In the genomic region with DNA sequence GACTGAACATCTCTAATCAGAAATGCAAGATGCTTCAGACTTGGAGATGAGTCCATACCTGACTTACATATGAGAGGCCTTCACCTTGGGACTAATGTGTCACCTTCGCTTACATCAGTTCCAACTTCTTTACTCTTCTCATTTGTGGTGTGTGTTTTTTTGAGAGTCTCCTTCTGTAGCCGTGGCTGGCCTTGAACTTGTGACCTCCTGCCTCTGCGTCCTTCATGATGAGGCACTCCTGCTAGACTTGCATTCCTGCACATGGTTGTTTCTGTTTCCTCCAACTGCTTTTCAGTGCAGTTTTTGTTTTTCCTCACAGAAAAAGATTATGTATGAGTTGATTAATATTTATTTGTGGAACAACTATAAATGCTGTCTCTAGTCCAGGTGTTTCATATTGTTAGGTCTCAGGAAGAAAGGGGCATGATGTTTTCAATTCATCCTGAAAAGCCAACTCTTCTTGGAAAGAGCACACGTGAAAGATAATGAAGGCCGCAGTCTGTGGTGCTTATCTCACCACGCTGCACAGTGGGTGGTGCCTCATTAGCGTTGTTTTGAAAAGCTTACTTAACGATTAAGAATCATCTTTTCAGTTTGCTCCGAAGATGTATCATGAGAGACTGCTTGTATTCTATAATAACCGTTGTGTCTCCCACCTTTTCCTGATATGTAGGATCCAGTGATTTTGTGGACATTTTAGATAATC, we compare ENCODE assay signal across 26 mouse cellular contexts. TPM values are rescaled to one million over a fixed set of nuclear protein-coding genes. Genes with fewer than 3 reads are reported as not detected.
DNase-seq lines count a peak whose midpoint lies in the region; ATAC-seq and TF ChIP-seq lines count a peak whose summit lies in the region.
"Had no signal": no experiment of that assay in that cellular context is flagged by ENCODE, and none has a peak within 500 bp of the region (broad histone marks: within the 10 kb centered on the region; RNA-seq: fewer than 3 reads in every experiment).

No protein-coding gene starts in this region.

- TF ChIP-seq EP300 in heart, adult 2 months (IDR thresholded peaks at IDR 0.05; ENCODE audit: insufficient read depth, low read depth, low read length): no peak

- no peak for TF ChIP-seq CTCF in heart, adult 2 months (IDR thresholded peaks at IDR 0.05)

- H3K4me1 ChIP-seq in heart, adult 2 months (ENCODE audit: control insufficient read depth, insufficient read depth, low read length): no peaks in the 10 kb centered on the region
- peaks cover 5% of the 10 kb centered on the region for H3K4me1 ChIP-seq in liver, embryonic 11.5 days (replicated peaks; ENCODE audit: control insufficient read depth, insufficient read depth, low read length)
- H3K4me1 ChIP-seq: embryonic facial prominence, embryonic 15.5 days; hindbrain, embryonic 10.5 days; lung, embryonic 15.5 days; midbrain, embryonic 12.5 days had no signal

- no peak overlapping the region for H3K4me3 ChIP-seq in heart, adult 2 months
- no peak overlapping the region for H3K4me3 ChIP-seq in liver, embryonic 11.5 days (ENCODE audit: low read depth, low read length)
- H3K4me3 ChIP-seq: embryonic facial prominence, embryonic 15.5 days; hindbrain, embryonic 10.5 days; limb, embryonic 13.5 days; lung, embryonic 15.5 days; midbrain, embryonic 12.5 days had no signal

- no peak overlapping the region for H3K27ac ChIP-seq in heart, adult 2 months
- peak overlapping the region; percentile 57 for H3K27ac ChIP-seq in liver, embryonic 11.5 days (ENCODE audit: low read depth, low read length)
- H3K27ac ChIP-seq: embryonic facial prominence, embryonic 15.5 days; hindbrain, embryonic 10.5 days; hindbrain, postnatal 0 days; kidney, postnatal 0 days; limb, embryonic 13.5 days; lung, embryonic 15.5 days; midbrain, embryonic 12.5 days had no signal

- no peaks in the 10 kb centered on the region for H3K27me3 ChIP-seq in heart, adult 2 months (ENCODE audit: control insufficient read depth, insufficient read depth, low read length)
- H3K27me3 ChIP-seq in liver, embryonic 11.5 days (replicated peaks; ENCODE audit: control insufficient read depth, insufficient read depth, low read length): no peaks in the 10 kb centered on the region
- H3K27me3 ChIP-seq: embryonic facial prominence, embryonic 15.5 days; limb, embryonic 13.5 days; lung, embryonic 15.5 days; midbrain, embryonic 12.5 days had no signal

- no peaks in the 10 kb centered on the region for H3K36me3 ChIP-seq in heart, adult 2 months (ENCODE audit: control insufficient read depth, insufficient read depth, low read length)
- peaks cover 2% of the 10 kb centered on the region for H3K36me3 ChIP-seq in liver, embryonic 11.5 days (ENCODE audit: control insufficient read depth, insufficient read depth, low read length)

- ATAC-seq in liver, embryonic 11.5 days (replicated peaks; ENCODE audit: low FRiP score): peak; percentile 72
- ATAC-seq in megakaryocyte-erythroid progenitor cell, adult 5-6 weeks (replicated peaks; ENCODE audit: low FRiP score, low TSS enrichment, poor library complexity, severe bottlenecking): peak; percentile 65
- ATAC-seq in cerebellum, adult (ENCODE audit: insufficient number of reproducible peaks, low FRiP score, low TSS enrichment): no peak
- ATAC-seq in monocyte, adult 5-6 weeks (replicated peaks; ENCODE audit: insufficient number of reproducible peaks, low FRiP score, low TSS enrichment, poor library complexity, severe bottlenecking): no peak
- ATAC-seq: hindbrain, postnatal 0 days; intestine, postnatal 0 days had no signal

- no peak overlapping the region for H3K9ac ChIP-seq in heart, adult 2 months (ENCODE audit: low read depth, low read length)
- no peak overlapping the region for H3K9ac ChIP-seq in liver, embryonic 11.5 days (ENCODE audit: low read depth, low read length)
- H3K9ac ChIP-seq: embryonic facial prominence, embryonic 15.5 days; limb, embryonic 13.5 days; lung, embryonic 15.5 days; midbrain, embryonic 12.5 days had no signal

- H3K79me2 ChIP-seq in heart, adult 2 months (replicated peaks; ENCODE audit: control insufficient read depth, insufficient read depth, low read length): no peaks in the 10 kb centered on the region

- intact Hi-C loops in heart, adult 2 months (cut with DNase I): no loop called here

- no peak for TF ChIP-seq POLR2A in heart, adult 2 months (IDR thresholded peaks at IDR 0.05; ENCODE audit: insufficient read depth, low read depth, low read length)

- peak overlapping the region; percentile 44 for H3K4me2 ChIP-seq in liver, embryonic 11.5 days
- H3K4me2 ChIP-seq: embryonic facial prominence, embryonic 15.5 days; limb, embryonic 13.5 days; lung, embryonic 15.5 days; midbrain, embryonic 12.5 days had no signal

- WGBS in heart, adult 2 months: 78% methylated on average over 10 of the region's 10 CpGs
- WGBS in liver, embryonic 11.5 days: 51% methylated on average over 10 of the region's 10 CpGs

- H3K9me3 ChIP-seq in liver, embryonic 11.5 days (ENCODE audit: control insufficient read depth, low read length): no peaks in the 10 kb centered on the region
- H3K9me3 ChIP-seq: embryonic facial prominence, embryonic 15.5 days; G1E; hindbrain, embryonic 10.5 days; limb, embryonic 13.5 days; lung, embryonic 15.5 days; midbrain, embryonic 12.5 days had no signal

- peak; percentile 55 for DNase-seq in heart, adult 11 months
- DNase-seq in heart, adult 2 months: no peak
- peak; percentile 26 for DNase-seq in Muller cell, postnatal 12 days (ENCODE audit: inconsistent ontology term)
- no peak for DNase-seq in liver, embryonic 11.5 days (ENCODE audit: low spot score)
- DNase-seq: cerebellum, adult 11 months; cerebellum, postnatal 14 days; embryo, embryonic 11 days; gastrocnemius, postnatal 14 days; lung, postnatal 4 days; right cerebral cortex, adult 18-20 months; thymus, postnatal 25 days had no signal

RNA-seq across cellular contexts. Expression of a gene that starts 40.0 kb away (rescaled TPM):
- 1 to 10 TPM; 2.8 to 3.7 TPM for total RNA-seq in heart, adult 2 months (2021)
- polyA plus RNA-seq in heart, adult 2 months (2012; rRNA removed): 1.8 and 5.9 TPM in 2 replicates
- polyA plus RNA-seq in liver, embryonic 11.5 days (2014; fragmentation: Nextera tagmentation; extraction: Ambion mirVana): 15.0 and 18.8 TPM in 2 replicates
- total RNA-seq in megakaryocyte-erythroid progenitor cell, adult 5-6 weeks (2014; fragmentation: Nextera tagmentation): 22.7 TPM in 2 replicates
- 20.9 and 27.3 TPM in 2 replicates for total RNA-seq in megakaryocyte-erythroid progenitor cell, adult 5-6 weeks (2017)
- total RNA-seq in monocyte, adult 5-6 weeks (2017): 18.7 to 28.1 TPM (median 23.0 TPM) in 3 replicates

RNA-seq across cellular contexts. Expression of a gene that starts 45.9 kb away (rescaled TPM):
- total RNA-seq in heart, adult 2 months (2021): not detected
- not detected in 2 replicates for polyA plus RNA-seq in heart, adult 2 months (2012; rRNA removed)
- polyA plus RNA-seq in liver, embryonic 11.5 days (2014; fragmentation: Nextera tagmentation; extraction: Ambion mirVana): not detected in 2 replicates
- not detected in 2 replicates for total RNA-seq in megakaryocyte-erythroid progenitor cell, adult 5-6 weeks (2014; fragmentation: Nextera tagmentation)
- not detected in 2 replicates for total RNA-seq in megakaryocyte-erythroid progenitor cell, adult 5-6 weeks (2017)
- not detected in 3 replicates for total RNA-seq in monocyte, adult 5-6 weeks (2017)
- total RNA-seq: gastrocnemius, postnatal 14 days; layer of hippocampus, postnatal 25 days; left cerebral cortex, postnatal 14 days had no signal
- polyA plus RNA-seq: G1E; heart, postnatal 0 days had no signal

Comparison
In these comparisons a context has a peak if more than half of its experiments do, and no peak if none do; other contexts are left out.
1. DNase-seq: peak in heart, adult 11 months (single experiment) and Muller cell, postnatal 12 days (single experiment); none in heart, adult 2 months (0 of 2) and liver, embryonic 11.5 days (single experiment).
2. ATAC-seq: peak in liver, embryonic 11.5 days (single experiment) and megakaryocyte-erythroid progenitor cell, adult 5-6 weeks (single experiment); none in cerebellum, adult (single experiment) and monocyte, adult 5-6 weeks (single experiment).